Mouse (Mus musculus) MEL (cell line): ENCODE measurements around the gene Cadps.

ENCODE experiments used
- CTCF ChIP-seq, 3 experiments: IDR thresholded peaks in 2 of 3; conservative IDR thresholded peaks in 1 of 3; 2 replicates each; pipeline ENCODE4 v1.5.1; 2011 to 2012; ENCODE audit warnings: low read length in 3 of 3, low read depth in 2 of 3, mild to moderate bottlenecking in 2 of 3, improper control_type of control experiment in 1 of 3, inconsistent platforms in 1 of 3, mixed read lengths in 1 of 3, moderate library complexity in 1 of 3; ENCODE audit not compliant: control insufficient read depth in 1 of 3, insufficient read depth in 1 of 3, poor library complexity in 1 of 3, severe bottlenecking in 1 of 3
- GATA1 ChIP-seq: IDR thresholded peaks from 2 replicates; pipeline ENCODE4 v1.6.1; 2011; ENCODE audit warnings: low read depth, low read length, improper control_type of control experiment
- MAFK ChIP-seq: IDR thresholded peaks from 2 replicates; pipeline ENCODE4 v1.6.1; 2011; ENCODE audit warnings: low read depth, mild to moderate bottlenecking, low read length, improper control_type of control experiment, borderline replicate concordance
- POLR2A ChIP-seq, 2 experiments: IDR thresholded peaks; 2 replicates each; pipeline ENCODE4 v1.6.1; 2011 to 2012; ENCODE audit warnings: low read length in 2 of 2, mild to moderate bottlenecking in 2 of 2, control low read depth in 1 of 2, improper control_type of control experiment in 1 of 2, low read depth in 1 of 2, moderate library complexity in 1 of 2; ENCODE audit not compliant: control insufficient read depth in 1 of 2, insufficient read depth in 1 of 2, poor library complexity in 1 of 2
- RAD21 ChIP-seq: IDR thresholded peaks from 2 replicates; pipeline ENCODE4 v1.6.1; 2011; ENCODE audit warnings: mild to moderate bottlenecking, low read depth, low read length, improper control_type of control experiment

DNA sequence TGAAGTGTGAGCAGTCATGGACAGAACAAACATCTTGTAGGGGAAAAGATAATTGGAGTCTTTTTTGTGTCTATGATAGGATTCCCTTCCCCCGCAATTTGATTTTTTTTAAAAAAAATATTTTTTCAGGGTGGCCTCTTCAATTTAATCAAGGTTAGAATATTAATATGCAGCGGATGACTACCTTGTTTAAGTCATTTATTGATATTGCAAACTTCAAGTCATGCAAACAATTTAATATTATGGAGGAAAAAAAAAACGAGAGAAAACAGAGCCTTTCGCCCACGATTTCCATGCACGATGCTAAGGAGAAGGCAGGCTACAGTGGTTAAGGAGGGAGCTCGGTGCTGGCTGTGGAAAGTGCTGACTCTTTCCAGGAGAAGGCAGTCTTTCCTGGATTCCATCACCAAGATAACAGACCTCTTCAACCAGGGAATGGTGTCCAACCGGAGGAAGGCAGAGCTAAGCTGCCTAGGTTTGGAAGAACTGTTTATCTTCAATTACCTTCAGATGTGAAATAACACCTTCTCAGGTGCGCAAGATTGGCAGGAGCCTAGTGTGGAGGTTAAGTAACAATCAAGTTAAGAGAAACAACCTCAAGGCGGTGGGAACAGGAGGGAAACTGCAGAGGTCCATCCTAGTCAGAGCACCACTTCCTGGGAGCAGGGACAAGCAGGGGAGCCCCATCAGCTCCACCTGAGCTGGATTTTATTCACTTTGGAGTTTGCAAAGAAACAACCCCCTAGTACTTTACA is 483.9 kb downstream of the Cadps start:
- no peak for TF ChIP-seq RAD21
- TF ChIP-seq CTCF (IDR thresholded peaks at IDR 0.05 in 2 of 3, conservative IDR thresholded peaks at IDR 0.05 in 1 of 3; ENCODE audit: control insufficient read depth in 1 of 3, insufficient read depth in 1 of 3, low read depth in 2 of 3, low read length in 3 of 3, poor library complexity in 1 of 3, severe bottlenecking in 1 of 3): no peak
- TF ChIP-seq MAFK: no peak
- no peak for TF ChIP-seq GATA1
- no peak for TF ChIP-seq POLR2A (IDR thresholded peaks at IDR 0.05; ENCODE audit: control insufficient read depth in 1 of 2, insufficient read depth in 1 of 2, low read depth in 1 of 2, low read length in 2 of 2, poor library complexity in 1 of 2)
